Mouse (Mus musculus): ENCODE measurements around the gene Apol7a. TPM values are rescaled to one million over a fixed set of nuclear protein-coding genes. Genes with fewer than 3 reads are reported as not detected.

Apol7a gene
- polyA plus RNA-seq, 1 experiment from 2014 or later = not detected

DNA sequence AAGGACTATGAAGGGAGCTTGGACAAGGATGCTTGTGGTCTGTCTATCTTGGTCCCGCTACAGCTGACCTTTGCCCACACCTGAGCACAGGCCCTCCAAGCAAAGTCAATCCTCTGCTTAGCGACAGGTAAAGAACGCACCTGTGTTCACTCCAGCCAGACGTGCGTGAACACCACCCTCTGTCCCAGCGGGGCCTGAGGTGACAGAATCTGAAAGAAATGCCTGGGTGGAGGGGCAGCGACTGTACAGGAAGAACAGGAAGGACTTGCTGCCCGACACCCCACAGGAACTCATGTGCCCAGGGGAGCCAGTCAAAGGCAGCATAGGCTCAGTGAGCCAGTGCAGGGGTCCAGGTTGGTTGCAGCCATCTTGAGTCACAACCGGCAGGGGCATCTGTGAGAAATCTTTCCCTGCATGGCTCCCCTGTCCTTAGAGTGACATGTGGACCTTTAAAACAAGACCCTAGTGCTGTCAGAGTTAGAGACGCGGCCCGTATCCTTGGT is 30.0 kb downstream of the Apol7a start:
- peaks cover 26% of the 10 kb centered on the region for H3K4me1 ChIP-seq (replicated peaks)
- H3K27me3 ChIP-seq = no peaks in the 10 kb centered on the region
- peak overlapping the region; percentile 59; the same call in 1 of the 2 replicates for H3K27ac ChIP-seq
- no peaks in the 10 kb centered on the region for H3K36me3 ChIP-seq
- no peak overlapping the region for H3K4me2 ChIP-seq (replicated peaks)
- no peak overlapping the region for H3K4me3 ChIP-seq (replicated peaks)
- no peaks in the 10 kb centered on the region for H3K9me3 ChIP-seq
- no peak overlapping the region; the same call in 1 of the 2 replicates for H3K9ac ChIP-seq (replicated peaks)
- 0 out of 2 replicates have a peak, but pooled peaks have one; percentile 15 for ATAC-seq
- WGBS = 88% methylated on average over 12 of the region's 12 CpGs

- WGBS = 0% methylated on average over 13 of the region's 13 CpGs
- Histone ChIP-seq H3K9me3 (no peaks in the 10 kb centered on the region), H3K4me1 (replicated peaks) (peaks cover 34% of the 10 kb centered on the region), H3K36me3 (no peaks in the 10 kb centered on the region), H3K27ac (peak overlapping the region; percentile 59), H3K4me2 (replicated peaks) (peak overlapping the region; percentile 38), H3K4me3 (replicated peaks) (no peak overlapping the region), H3K27me3 (no peaks in the 10 kb centered on the region), H3K9ac (replicated peaks) (no peak overlapping the region)
- ATAC-seq = peak; percentile 62
These were observed 30.8 kb downstream of the Apol7a start for GRCm38 (mm10) chr15:77368148-77368547.

DNA sequence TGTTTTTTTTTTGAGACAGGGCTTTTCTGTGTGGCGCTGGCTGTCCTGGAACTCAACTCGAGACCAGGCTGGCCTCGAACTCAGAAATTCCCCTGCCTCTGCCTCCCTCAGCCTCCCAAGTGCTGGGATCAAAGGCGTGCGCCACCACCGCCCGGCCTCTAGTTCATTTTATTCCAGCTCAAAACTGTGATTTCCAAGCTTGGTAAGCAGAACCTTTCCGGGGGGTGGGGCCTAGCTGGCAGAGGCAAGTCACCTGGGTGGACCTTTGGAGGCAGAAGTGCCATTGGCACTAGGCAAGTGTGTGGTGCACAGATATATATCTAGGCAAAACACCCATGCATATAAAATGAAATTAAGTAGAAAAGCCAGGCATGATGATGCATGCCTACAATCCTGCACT is 31.4 kb downstream of the Apol7a start:
- H3K9ac ChIP-seq (replicated peaks) = no peak overlapping the region
- no peak overlapping the region for H3K4me2 ChIP-seq (replicated peaks)
- no peak for ATAC-seq
- peak overlapping the region; percentile 59 for H3K27ac ChIP-seq
- no peaks in the 10 kb centered on the region for H3K36me3 ChIP-seq
- WGBS = 39% methylated on average over 8 of the region's 8 CpGs
- H3K9me3 ChIP-seq = no peaks in the 10 kb centered on the region
- no peak overlapping the region for H3K4me3 ChIP-seq (replicated peaks)
- H3K4me1 ChIP-seq (replicated peaks) = peaks cover 40% of the 10 kb centered on the region
- H3K27me3 ChIP-seq = no peaks in the 10 kb centered on the region

DNA sequence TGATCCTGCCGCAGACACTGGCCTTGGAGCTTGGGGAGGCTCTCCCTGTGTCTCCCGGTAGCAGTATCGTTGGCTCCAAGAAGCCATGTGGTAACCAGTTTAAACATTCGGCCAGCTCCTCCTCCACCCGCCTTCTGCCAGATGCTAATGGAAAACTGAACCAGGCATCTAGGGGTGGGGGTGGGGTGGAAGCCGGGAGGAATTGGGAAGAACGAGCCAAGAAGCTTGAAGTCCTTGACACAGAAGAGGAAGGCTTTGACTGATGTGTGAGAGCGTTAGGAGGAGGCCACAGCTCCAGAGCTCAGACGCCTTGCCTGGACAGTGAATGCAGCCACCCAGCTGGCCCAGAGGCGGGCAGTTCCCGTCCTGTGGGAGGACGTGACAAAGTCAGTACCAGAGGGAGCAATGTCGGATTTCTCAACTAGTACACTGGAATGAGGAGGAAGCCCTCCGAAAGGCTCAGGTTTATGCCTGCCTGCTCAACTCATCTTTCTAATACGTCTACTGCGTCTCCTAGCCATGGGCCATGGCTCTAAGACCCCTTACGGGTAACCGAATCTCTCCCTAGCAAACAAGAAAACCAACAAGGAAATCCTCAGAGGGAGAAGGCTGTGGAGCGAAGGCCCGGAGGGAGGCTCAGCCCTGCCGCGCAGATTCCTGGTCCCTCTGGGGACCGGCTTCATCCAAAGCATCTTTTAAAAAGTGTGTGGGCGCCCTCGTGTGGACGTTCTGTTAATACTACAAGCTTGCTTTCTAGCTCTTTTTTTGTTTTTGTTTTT is 32.0 kb downstream of the Apol7a start:
- peaks cover 41% of the 10 kb centered on the region for H3K4me1 ChIP-seq (replicated peaks)
- peak overlapping the region; percentile 34 for H3K4me3 ChIP-seq (replicated peaks)
- no peaks in the 10 kb centered on the region for H3K27me3 ChIP-seq
- H3K27ac ChIP-seq = peak overlapping the region; percentile 81
- ATAC-seq = peak; percentile 53
- peak overlapping the region; percentile 61 for H3K9ac ChIP-seq (replicated peaks)
- no peaks in the 10 kb centered on the region for H3K36me3 ChIP-seq
- peak overlapping the region; percentile 58 for H3K4me2 ChIP-seq (replicated peaks)
- no peaks in the 10 kb centered on the region for H3K9me3 ChIP-seq
- WGBS = under 1% methylated on average over 26 of the region's 26 CpGs

GRCm38 (mm10) chr15:77365700-77366570 is 33.0 kb downstream of the Apol7a start:
- H3K27ac ChIP-seq = peak overlapping the region; percentile 35
- no peak overlapping the region for H3K4me3 ChIP-seq (replicated peaks)
- peak overlapping the region; percentile 58; the same call in 1 of the 2 replicates for H3K4me2 ChIP-seq (replicated peaks)
- 60% methylated on average over 9 of the region's 9 CpGs for WGBS
- H3K4me1 ChIP-seq (replicated peaks) = peaks cover 46% of the 10 kb centered on the region
- no peaks in the 10 kb centered on the region for H3K27me3 ChIP-seq
- ATAC-seq = no peak
- no peak overlapping the region for H3K9ac ChIP-seq (replicated peaks)
- no peaks in the 10 kb centered on the region for H3K9me3 ChIP-seq
- no peaks in the 10 kb centered on the region for H3K36me3 ChIP-seq

GRCm38 (mm10) chr15:77364026-77364425 is 34.9 kb downstream of the Apol7a start:
- Histone ChIP-seq H3K27me3 (no peaks in the 10 kb centered on the region), H3K9me3 (no peaks in the 10 kb centered on the region), H3K4me3 (replicated peaks) (no peak overlapping the region), H3K27ac (peak overlapping the region; percentile 82), H3K36me3 (no peaks in the 10 kb centered on the region), H3K9ac (replicated peaks) (no peak overlapping the region), H3K4me1 (replicated peaks) (peaks cover 53% of the 10 kb centered on the region), H3K4me2 (replicated peaks) (0 out of 2 replicates have a peak overlapping the region, but pooled peaks have one; percentile 5)
- no peak for ATAC-seq
- WGBS = 62% methylated on average over 3 of the region's 3 CpGs

- H3K9me3 ChIP-seq = no peaks in the 10 kb centered on the region
- H3K36me3 ChIP-seq = no peaks in the 10 kb centered on the region
- WGBS = 11% methylated on average over 6 of the region's 6 CpGs
These were observed 35.3 kb downstream of the Apol7a start for GRCm38 (mm10) chr15:77363578-77363977.

DNA sequence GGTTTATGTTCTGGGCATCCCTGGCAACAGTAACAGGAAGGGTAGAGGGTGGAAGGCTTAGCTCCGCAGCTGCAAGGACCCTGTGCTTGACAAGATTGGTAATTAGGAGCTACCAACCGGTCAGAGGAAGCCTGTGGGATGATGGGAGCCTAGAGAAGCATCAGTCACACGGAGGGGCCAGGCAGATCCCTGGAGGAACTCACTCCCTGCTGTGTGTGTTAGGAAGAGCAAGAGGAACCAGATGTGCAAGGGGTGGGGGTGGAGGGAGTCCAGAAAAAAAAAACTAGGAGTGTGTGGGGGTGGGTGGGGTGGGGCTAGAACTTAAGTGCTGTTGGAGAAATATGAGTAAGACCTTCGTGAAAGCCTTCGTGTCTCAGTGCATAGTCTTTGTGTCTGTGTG is 36.0 kb downstream of the Apol7a start:
- Histone ChIP-seq H3K4me1 (replicated peaks) (peaks cover 60% of the 10 kb centered on the region), H3K9me3 (no peaks in the 10 kb centered on the region), H3K36me3 (no peaks in the 10 kb centered on the region), H3K4me3 (replicated peaks) (no peak overlapping the region), H3K9ac (replicated peaks) (no peak overlapping the region), H3K27ac (peak overlapping the region; percentile 82), H3K27me3 (no peaks in the 10 kb centered on the region), H3K4me2 (replicated peaks) (no peak overlapping the region)
- 29% methylated on average over 5 of the region's 5 CpGs for WGBS
- ATAC-seq = no peak

More at GRCm38 (mm10) chr15:77363578-77363977, 35.3 kb downstream of the Apol7a start:
- H3K4me1 ChIP-seq (replicated peaks) = peaks cover 57% of the 10 kb centered on the region
- no peak overlapping the region for H3K4me3 ChIP-seq (replicated peaks)
- peak overlapping the region; percentile 82 for H3K27ac ChIP-seq
- H3K9ac ChIP-seq (replicated peaks) = no peak overlapping the region
- ATAC-seq = 0 out of 2 replicates have a peak, but pooled peaks have one; percentile 22
- H3K27me3 ChIP-seq = no peaks in the 10 kb centered on the region
- H3K4me2 ChIP-seq (replicated peaks) = 0 out of 2 replicates have a peak overlapping the region, but pooled peaks have one; percentile 5

GRCm38 (mm10) chr15:77359905-77360304 is 39.0 kb downstream of the Apol7a start:
- Histone ChIP-seq H3K27me3 (no peaks in the 10 kb centered on the region), H3K36me3 (no peaks in the 10 kb centered on the region), H3K9ac (replicated peaks) (peak overlapping the region; percentile 69; the same call in 1 of the 2 replicates), H3K9me3 (no peaks in the 10 kb centered on the region), H3K4me3 (replicated peaks) (no peak overlapping the region), H3K27ac (peak overlapping the region; percentile 73), H3K4me2 (replicated peaks) (no peak overlapping the region), H3K4me1 (replicated peaks) (peaks cover 60% of the 10 kb centered on the region)
- WGBS = 93% methylated on average over 8 of the region's 8 CpGs
- ATAC-seq = no peak

DNA sequence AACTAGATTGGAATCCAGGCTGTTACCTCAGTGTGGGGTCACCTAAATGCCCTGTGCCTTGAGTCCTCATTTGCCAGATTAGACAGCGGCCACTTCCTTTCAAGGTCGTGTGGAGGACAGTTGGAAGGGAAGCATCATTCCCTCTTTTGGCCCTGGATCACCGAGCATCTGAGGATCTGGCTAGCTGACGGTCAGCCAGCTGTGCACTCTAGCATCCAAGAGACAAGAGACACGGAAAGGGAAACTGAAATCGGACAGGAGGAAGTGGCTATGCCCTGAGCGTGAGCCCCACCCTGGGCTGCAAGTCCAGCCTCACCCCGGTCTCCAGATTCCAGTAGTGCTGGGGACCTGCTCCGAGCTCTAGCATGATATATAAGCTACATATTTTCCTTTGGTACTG is 39.4 kb downstream of the Apol7a start:
- no peak overlapping the region for H3K4me3 ChIP-seq (replicated peaks)
- 0 out of 2 replicates have a peak overlapping the region, but pooled peaks have one; percentile 58 for H3K4me2 ChIP-seq (replicated peaks)
- H3K9me3 ChIP-seq = no peaks in the 10 kb centered on the region
- H3K27me3 ChIP-seq = no peaks in the 10 kb centered on the region
- peak overlapping the region; percentile 73 for H3K27ac ChIP-seq
- ATAC-seq = no peak
- peaks cover 63% of the 10 kb centered on the region for H3K4me1 ChIP-seq (replicated peaks)
- WGBS = 75% methylated on average over 9 of the region's 9 CpGs
- peak overlapping the region; percentile 69 for H3K9ac ChIP-seq (replicated peaks)
- no peaks in the 10 kb centered on the region for H3K36me3 ChIP-seq

GRCm38 (mm10) chr15:77359084-77359483 is 39.8 kb downstream of the Apol7a start:
- H3K4me3 ChIP-seq (replicated peaks) = peak overlapping the region; percentile 30
- peak overlapping the region; percentile 58 for H3K4me2 ChIP-seq (replicated peaks)
- peaks cover 64% of the 10 kb centered on the region for H3K4me1 ChIP-seq (replicated peaks)
- H3K27ac ChIP-seq = peak overlapping the region; percentile 73
- no peaks in the 10 kb centered on the region for H3K27me3 ChIP-seq
- no peaks in the 10 kb centered on the region for H3K36me3 ChIP-seq
- ATAC-seq = peak; percentile 29
- H3K9ac ChIP-seq (replicated peaks) = peak overlapping the region; percentile 69
- no peaks in the 10 kb centered on the region for H3K9me3 ChIP-seq
- 9% methylated on average over 6 of the region's 6 CpGs for WGBS
